Mouse (Mus musculus) bone marrow macrophage, adult 2 months (primary cell): ENCODE data around the gene Ermap.

Source experiments
- CTCF ChIP-seq: IDR thresholded peaks from 2 replicates; pipeline ENCODE4 v1.5.1; 2012; ENCODE audit warnings: low read depth, mild to moderate bottlenecking, low read length, moderate library complexity
- POLR2A ChIP-seq: IDR thresholded peaks from 2 replicates; pipeline ENCODE4 v1.6.1; 2012; ENCODE audit warnings: mild to moderate bottlenecking, low read depth, low read length, borderline replicate concordance

DNA sequence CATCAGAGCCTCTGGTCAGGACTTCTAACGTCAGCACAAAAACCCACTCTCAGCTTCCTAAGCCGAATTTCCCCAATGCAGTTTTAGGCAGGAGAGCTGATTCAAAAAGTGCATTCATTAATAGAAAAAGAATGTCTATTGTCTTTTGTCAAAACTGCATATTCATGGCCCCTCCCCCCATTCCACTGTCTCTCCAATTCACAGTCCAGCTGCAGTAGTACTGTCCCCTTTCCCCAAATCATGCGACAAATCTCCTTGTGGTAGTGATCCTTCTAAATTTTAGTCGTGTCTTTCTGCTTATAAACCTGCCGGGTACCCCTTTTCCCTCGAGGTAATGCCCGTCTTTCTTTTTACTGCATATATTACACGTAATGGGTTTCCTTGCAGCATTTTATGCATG lies 51.0 kb downstream of the Ermap start:
- no peak for TF ChIP-seq POLR2A
- no peak for TF ChIP-seq CTCF
